Mouse (Mus musculus): ENCODE measurements around the gene Bcap31. TPM values are rescaled to one million over a fixed set of nuclear protein-coding genes. Genes with fewer than 3 reads are reported as not detected.

Bcap31 gene
- total RNA-seq, 2 experiments from 2014 or later = 51.2 to 85.3 TPM

GRCm38 (mm10) chrX:73637415-73637814 is 78.6 kb downstream of the Bcap31 start:
- no peak for ATAC-seq (replicated peaks; ENCODE audit: low FRiP score, poor library complexity, severe bottlenecking)

Other genes starting within 250 kb of the Bcap31 start
- 0.63 and 3.5 TPM in 2 replicates for gene Bgn, start 232.6 kb downstream of the Bcap31 start, total RNA-seq (2015; ENCODE audit: low replicate concordance)
- gene Bgn, start 232.6 kb downstream of the Bcap31 start, total RNA-seq (2017; ENCODE audit: low replicate concordance) = 2.5 TPM in 1 of 2 replicates, not detected in the other
- not detected in 2 replicates for gene Atp2b3, start 213.1 kb downstream of the Bcap31 start, total RNA-seq (2015; ENCODE audit: low replicate concordance)
- not detected in 2 replicates for gene Atp2b3, start 213.1 kb downstream of the Bcap31 start, total RNA-seq (2017; ENCODE audit: low replicate concordance)
- not detected in 2 replicates for gene Dusp9, start 76.8 kb downstream of the Bcap31 start, total RNA-seq (2015; ENCODE audit: low replicate concordance)
- 0.43 TPM in 1 of 2 replicates, not detected in the other for gene Dusp9, start 76.8 kb downstream of the Bcap31 start, total RNA-seq (2017; ENCODE audit: low replicate concordance)
- gene Pnck, start 56.1 kb downstream of the Bcap31 start, total RNA-seq (2015; ENCODE audit: low replicate concordance) = not detected in 2 replicates
- not detected in 2 replicates for gene Pnck, start 56.1 kb downstream of the Bcap31 start, total RNA-seq (2017; ENCODE audit: low replicate concordance)
- gene Slc6a8, start 43.0 kb downstream of the Bcap31 start, total RNA-seq (2015; ENCODE audit: low replicate concordance) = not detected in 2 replicates
- gene Slc6a8, start 43.0 kb downstream of the Bcap31 start, total RNA-seq (2017; ENCODE audit: low replicate concordance) = 1.4 TPM in 1 of 2 replicates, not detected in the other
- gene Abcd1, start 422 bp upstream of the Bcap31 start, total RNA-seq (2015; ENCODE audit: low replicate concordance) = 8.1 and 12.1 TPM in 2 replicates
- gene Abcd1, start 422 bp upstream of the Bcap31 start, total RNA-seq (2017; ENCODE audit: low replicate concordance) = 1.3 and 4.0 TPM in 2 replicates
- not detected in 2 replicates for gene Plxnb3, start 40.9 kb upstream of the Bcap31 start, total RNA-seq (2015; ENCODE audit: low replicate concordance)
- 0.77 and 0.84 TPM in 2 replicates for gene Plxnb3, start 40.9 kb upstream of the Bcap31 start, total RNA-seq (2017; ENCODE audit: low replicate concordance)
- gene Srpk3, start 58.2 kb upstream of the Bcap31 start, total RNA-seq (2015; ENCODE audit: low replicate concordance) = not detected in 2 replicates
- gene Srpk3, start 58.2 kb upstream of the Bcap31 start, total RNA-seq (2017; ENCODE audit: low replicate concordance) = not detected in 2 replicates
- gene Idh3g, start 70.7 kb upstream of the Bcap31 start, total RNA-seq (2015; ENCODE audit: low replicate concordance) = 74.8 and 98.4 TPM in 2 replicates
- gene Idh3g, start 70.7 kb upstream of the Bcap31 start, total RNA-seq (2017; ENCODE audit: low replicate concordance) = 62.6 and 62.9 TPM in 2 replicates
- 86.9 and 180 TPM in 2 replicates for gene Ssr4, start 70.9 kb upstream of the Bcap31 start, total RNA-seq (2015; ENCODE audit: low replicate concordance)
- 44.0 and 61.8 TPM in 2 replicates for gene Ssr4, start 70.9 kb upstream of the Bcap31 start, total RNA-seq (2017; ENCODE audit: low replicate concordance)
- 1.5 TPM in 1 of 2 replicates, not detected in the other for gene Pdzd4, start 108.8 kb upstream of the Bcap31 start, total RNA-seq (2015; ENCODE audit: low replicate concordance)
- 0.28 TPM in 1 of 2 replicates, not detected in the other for gene Pdzd4, start 108.8 kb upstream of the Bcap31 start, total RNA-seq (2017; ENCODE audit: low replicate concordance)
- gene Avpr2, start 175.9 kb upstream of the Bcap31 start, total RNA-seq (2015; ENCODE audit: low replicate concordance) = not detected in 2 replicates
- gene Avpr2, start 175.9 kb upstream of the Bcap31 start, total RNA-seq (2017; ENCODE audit: low replicate concordance) = not detected in 2 replicates
- gene L1cam, start 179.9 kb upstream of the Bcap31 start, total RNA-seq (2015; ENCODE audit: low replicate concordance) = 5.2 TPM in 2 replicates
- 5.3 and 6.2 TPM in 2 replicates for gene L1cam, start 179.9 kb upstream of the Bcap31 start, total RNA-seq (2017; ENCODE audit: low replicate concordance)
- gene Arhgap4, start 205.7 kb upstream of the Bcap31 start, total RNA-seq (2015; ENCODE audit: low replicate concordance) = 15.5 and 16.3 TPM in 2 replicates
- 18.4 and 23.4 TPM in 2 replicates for gene Arhgap4, start 205.7 kb upstream of the Bcap31 start, total RNA-seq (2017; ENCODE audit: low replicate concordance)
- 10.6 and 26.8 TPM in 2 replicates for gene Naa10, start 205.8 kb upstream of the Bcap31 start, total RNA-seq (2015; ENCODE audit: low replicate concordance)
- gene Naa10, start 205.8 kb upstream of the Bcap31 start, total RNA-seq (2017; ENCODE audit: low replicate concordance) = 18.1 TPM in 2 replicates
- 7.7 TPM in 1 of 2 replicates, not detected in the other for gene Renbp, start 214.7 kb upstream of the Bcap31 start, total RNA-seq (2015; ENCODE audit: low replicate concordance)
- gene Renbp, start 214.7 kb upstream of the Bcap31 start, total RNA-seq (2017; ENCODE audit: low replicate concordance) = 5.4 and 12.4 TPM in 2 replicates

All from erythroblast, adult 5-6 weeks (primary cell).